Mouse (Mus musculus): ENCODE measurements around the gene Tent5d. TPM values are rescaled to one million over a fixed set of nuclear protein-coding genes. Genes with fewer than 3 reads are reported as not detected.

Gene Tent5d
- not detected for total RNA-seq (2021)
- long read RNA-seq, experiment 1 = 0 reads
- long read RNA-seq, experiment 2, partial matches to known transcripts = 0 of 2 reads
- long read RNA-seq, experiment 2, other reads (novel, unspliced or antisense) = 2 of 2 reads

GRCm38 (mm10) chrX:107792290-107792689 is at the start of gene Tent5d:
Tent5d (plus strand) TSS chrX:107792590.
- DNase-seq (ENCODE audit: low spot score in 2 of 2) = no peak
- intact Hi-C loops (cut with DNase I) = no loop called here

DNA sequence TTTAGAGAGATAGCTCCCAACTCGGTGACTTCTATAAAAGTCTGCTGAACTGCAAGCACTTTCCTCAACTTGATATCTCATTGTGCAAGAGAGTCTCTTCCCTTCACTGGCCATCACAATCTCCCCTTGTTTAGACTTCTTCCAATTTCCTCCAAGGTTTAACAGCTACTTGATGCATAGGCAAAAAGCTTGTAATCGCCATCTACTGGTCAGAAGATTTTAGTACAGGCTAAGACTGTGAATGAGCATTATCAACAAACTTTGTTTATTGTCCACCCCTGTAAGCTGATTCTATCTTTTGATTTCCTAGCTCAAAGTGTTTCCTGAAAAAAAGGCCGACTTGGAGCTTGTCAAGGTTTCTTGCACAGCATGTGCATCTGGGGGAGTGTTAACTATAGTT is 24.5 kb upstream of the Tent5d start:
- no peak for DNase-seq (ENCODE audit: low spot score in 2 of 2)
- intact Hi-C loops (cut with DNase I) = no loop called here

GRCm38 (mm10) chrX:107790136-107790535 is 2.3 kb upstream of the Tent5d start:
- no peak for DNase-seq (ENCODE audit: low spot score in 2 of 2)
- intact Hi-C loops (cut with DNase I) = no loop called here

DNA sequence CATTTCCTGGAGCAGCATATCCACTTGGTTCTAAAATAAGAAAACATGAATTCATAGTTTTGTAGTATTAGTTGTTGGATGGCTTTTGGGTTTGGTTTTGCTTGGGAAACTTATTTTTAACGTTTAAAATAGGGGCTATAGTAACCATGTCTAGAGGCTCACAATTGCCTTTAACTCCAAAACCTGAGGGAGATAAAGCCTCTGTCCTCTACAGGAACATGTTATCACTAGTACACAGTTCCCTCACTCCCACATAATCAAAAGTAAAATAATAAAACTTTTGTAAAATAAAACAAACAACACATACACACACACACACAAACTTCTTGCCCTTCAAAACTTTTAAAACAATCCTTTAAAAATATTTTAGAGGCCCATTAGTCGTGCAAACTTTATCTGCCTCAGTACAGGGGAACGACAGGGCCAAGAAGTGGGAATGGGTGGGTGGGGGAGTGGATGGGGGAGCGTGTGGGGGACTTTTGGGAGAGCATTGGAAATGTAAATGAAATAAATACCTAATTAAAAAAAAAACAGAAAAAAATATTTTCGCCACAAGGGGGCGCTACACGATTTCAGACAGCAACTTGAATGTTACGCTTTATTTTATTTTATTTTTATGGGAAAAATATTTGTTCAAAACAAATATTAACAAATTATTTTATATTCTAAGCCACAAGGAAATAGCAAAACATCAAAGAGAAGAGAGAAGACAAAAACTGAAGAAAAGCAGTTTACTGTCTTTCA is 1.5 kb upstream of the Tent5d start:
- no peak for DNase-seq (ENCODE audit: low spot score in 2 of 2)
- intact Hi-C loops (cut with DNase I) = no loop called here

GRCm38 (mm10) chrX:107795785-107796184 is 3.4 kb downstream of the Tent5d start:
- intact Hi-C loops (cut with DNase I) = no loop called here
- DNase-seq (ENCODE audit: low spot score in 2 of 2) = no peak

DNA sequence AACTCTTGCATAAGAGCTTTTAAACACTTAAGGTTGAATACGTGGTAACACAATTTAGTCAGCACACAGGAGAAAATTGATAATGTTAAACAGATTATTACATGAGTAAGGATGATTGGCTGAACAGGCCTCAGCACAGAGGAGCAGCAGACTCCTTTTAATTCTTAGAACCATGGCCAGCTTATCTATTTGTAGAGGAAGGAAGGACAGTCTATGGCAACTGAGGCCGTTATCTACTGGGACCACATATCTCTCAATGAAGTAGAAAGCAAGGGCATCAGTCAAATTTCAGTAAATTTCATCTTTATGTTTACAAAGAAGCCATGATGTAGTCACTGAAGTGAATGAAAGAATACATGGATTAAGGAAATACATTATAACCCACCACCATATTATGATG is 4.5 kb downstream of the Tent5d start:
- intact Hi-C loops (cut with DNase I) = no loop called here

DNA sequence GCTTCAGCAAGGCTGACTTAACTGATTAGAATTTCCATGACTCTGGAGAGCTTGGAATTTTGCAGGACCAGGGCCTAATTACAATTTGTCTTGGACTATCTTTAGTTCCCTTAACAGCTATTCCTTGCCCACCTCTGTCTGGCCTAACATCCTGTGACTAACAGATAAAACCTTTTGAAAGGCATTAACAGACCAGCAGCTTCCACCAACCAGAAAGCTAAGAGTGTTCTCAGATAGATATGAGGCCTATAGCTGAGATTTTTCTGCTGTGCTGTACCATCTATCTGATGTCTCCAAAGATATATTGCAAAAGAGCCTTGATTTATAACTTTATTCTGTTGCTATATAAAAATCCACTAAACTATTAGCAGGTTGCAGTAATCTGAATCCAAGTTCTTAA is 19.7 kb downstream of the Tent5d start:
- intact Hi-C loops (cut with DNase I) = no loop called here
- DNase-seq (ENCODE audit: low spot score in 2 of 2) = no peak

More for the DNA sequence above, 4.5 kb downstream of the Tent5d start:
- DNase-seq (ENCODE audit: low spot score in 2 of 2) = no peak

DNA sequence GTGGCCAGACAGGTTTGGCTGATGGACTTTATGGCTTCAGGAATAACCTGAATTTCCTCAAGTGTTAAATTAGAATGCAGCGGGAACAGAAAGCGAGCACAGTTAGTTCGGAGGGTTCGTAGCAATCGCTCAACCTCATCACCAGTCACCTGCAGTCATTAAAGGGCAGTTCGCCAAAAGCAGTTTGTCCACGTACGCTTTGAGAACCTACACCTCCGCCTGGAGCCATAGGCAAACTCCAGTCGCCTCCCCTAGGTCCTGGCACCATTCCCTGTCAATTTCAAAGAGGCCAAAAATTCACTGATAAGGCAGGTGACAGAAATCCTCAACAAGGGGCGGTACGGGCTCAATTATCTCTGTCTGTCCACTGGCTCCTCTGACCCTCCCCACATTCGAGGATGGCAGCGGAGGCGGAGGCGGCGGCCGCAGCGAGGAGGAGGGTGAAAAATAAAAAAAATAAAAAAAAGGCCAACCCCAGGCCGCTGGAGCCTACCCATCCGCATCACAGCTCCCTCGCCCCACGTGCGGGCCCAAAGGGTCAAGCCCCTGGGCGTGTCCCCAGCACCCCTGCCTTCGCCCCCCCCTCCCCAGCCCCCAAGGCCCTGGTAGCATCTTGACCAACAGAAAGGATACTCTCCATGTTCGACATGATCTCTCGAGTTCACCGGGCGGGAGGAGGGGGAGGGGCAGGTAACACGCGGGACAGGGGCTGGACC is 23.3 kb downstream of the Tent5d start:
- DNase-seq (ENCODE audit: low spot score in 2 of 2) = peak; percentile 5 to 9
- intact Hi-C loops (cut with DNase I) = loop anchor here (5.0 kb wide), 1 partner anchor 722 kb away; no protein-coding TSS in a partner anchor

- DNase-seq (ENCODE audit: low spot score in 2 of 2) = peak; percentile 84 to 89
- intact Hi-C loops (cut with DNase I) = loop anchor here (5.0 kb wide), 1 partner anchor 721 kb away; no protein-coding TSS in a partner anchor
These were observed 23.8 kb downstream of the Tent5d start, which contains the start of gene 2610002M06Rik for GRCm38 (mm10) chrX:107816218-107816554. 2610002M06Rik (minus strand) TSS chrX:107816334.

DNA sequence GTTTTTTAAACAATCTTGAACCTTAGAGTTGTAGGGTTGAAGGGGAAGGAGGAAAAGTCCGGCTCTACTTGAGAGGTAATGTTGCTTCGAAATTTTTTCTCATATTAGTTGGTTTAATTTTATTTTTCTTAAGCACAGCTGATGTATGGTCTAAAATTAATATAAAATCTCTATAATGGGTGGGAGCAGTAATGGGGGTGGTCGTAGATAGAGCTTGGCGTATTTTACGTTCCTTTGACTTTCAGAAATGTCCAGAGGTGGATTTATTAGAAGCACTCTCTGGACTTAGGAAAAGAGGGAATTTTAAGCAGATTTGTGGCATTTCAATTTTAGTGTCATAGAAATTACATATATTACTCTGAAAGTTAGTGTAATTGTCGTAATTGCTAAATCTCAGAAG is 24.3 kb downstream of the Tent5d start:
- intact Hi-C loops (cut with DNase I) = loop anchor here (5.0 kb wide), 1 partner anchor 721 kb away; no protein-coding TSS in a partner anchor

GRCm38 (mm10) chrX:107858165-107858564 is 65.8 kb downstream of the Tent5d start:
- intact Hi-C loops (cut with DNase I) = no loop called here
- DNase-seq (ENCODE audit: low spot score in 2 of 2) = no peak

More for the DNA sequence above, 24.3 kb downstream of the Tent5d start:
- DNase-seq (ENCODE audit: low spot score in 2 of 2) = no peak

Other genes starting within 250 kb of the Tent5d start
- under 1 TPM; 0.20 to 0.47 TPM for gene Tbx22, start 124.6 kb upstream of the Tent5d start, total RNA-seq (2021)
- gene 2610002M06Rik, start 23.7 kb downstream of the Tent5d start, total RNA-seq (2021) = 10 to 100 TPM; 35.7 to 38.0 TPM
- not detected for gene Gm732, start 155.9 kb downstream of the Tent5d start, total RNA-seq (2021)